Mouse (Mus musculus) intestine, embryonic 14.5 days (tissue): ENCODE results near the gene Slc39a7. TPM values are rescaled to one million over a fixed set of nuclear protein-coding genes. Genes with fewer than 3 reads are reported as not detected.

ENCODE experiments used
- ATAC-seq: fragments of 200-750 bp; cut with Nextera tagmentation; replicated peaks from 2 replicates; pipeline ENCODE4 v1.8.0; 2017; ENCODE audit warnings: low read depth, moderate number of reproducible peaks, moderate TSS enrichment, moderate library complexity; ENCODE audit not compliant: low FRiP score, low TSS enrichment
- DNase-seq: peaks from one replicate; pipeline ENCODE4 v3.0.0-alpha.2; 2018; ENCODE audit warnings: low spot score
- H3K27ac ChIP-seq: fragments of 300-500 bp; sonication (generic); 2 replicates; pipeline ENCODE4 v1.5.1; 2014; ENCODE audit warnings: low read depth, mild to moderate bottlenecking, control low read depth
- H3K27me3 ChIP-seq: fragments of 300-500 bp; sonication (generic); replicated peaks from 2 replicates; pipeline ENCODE4 v1.6.1; 2014; ENCODE audit warnings: low read length, control low read depth; ENCODE audit not compliant: control insufficient read depth, insufficient read depth
- H3K36me3 ChIP-seq: fragments of 300-500 bp; sonication (generic); 2 replicates; pipeline ENCODE4 v1.6.1; 2014; ENCODE audit warnings: low read length, control low read depth; ENCODE audit not compliant: control insufficient read depth, insufficient read depth
- H3K4me1 ChIP-seq: fragments of 300-500 bp; sonication (generic); replicated peaks from 2 replicates; pipeline ENCODE4 v1.6.1; 2014; ENCODE audit warnings: low read length, control low read depth, mixed read lengths; ENCODE audit not compliant: control insufficient read depth, insufficient read depth
- H3K4me2 ChIP-seq: fragments of 300-500 bp; sonication (generic); 2 replicates; pipeline ENCODE4 v1.6.1; 2014; ENCODE audit warnings: low read length
- H3K4me3 ChIP-seq: fragments of 300-500 bp; sonication (generic); 2 replicates; pipeline ENCODE4 v1.5.1; 2014; ENCODE audit warnings: low read depth, low read length, control low read depth, mixed read lengths
- H3K9ac ChIP-seq: fragments of 300-500 bp; sonication (generic); 2 replicates; pipeline ENCODE4 v1.6.1; 2014; ENCODE audit warnings: mild to moderate bottlenecking, low read length
- H3K9me3 ChIP-seq: fragments of 300-500 bp; sonication (generic); 2 replicates; pipeline ENCODE4 v1.6.1; 2016; ENCODE audit warnings: low read length, control low read depth; ENCODE audit not compliant: control insufficient read depth
- WGBS: fragments of 180-500 bp; shearing (Covaris S2); extraction: QIAGEN DNeasy Blood & Tissue Kit; methylation state at CpG from one replicate; pipeline ENCODE4 v1.1.7; 2014; 5-methylcytosine and 5-hydroxymethylcytosine counted together
- microRNA counts: library from miRNA; unstranded; fragments of <30 nt; microRNA quantifications from one replicate; lab custom pipeline; 2016
- microRNA-seq: library from miRNA; unstranded; fragments of <30 nt; microRNA quantifications from one replicate; pipeline ENCODE4, GENCODE M21; 2016
- polyA plus RNA-seq: library from polyadenylated mRNA; unstranded; fragments of >200 nt; fragmentation: Nextera tagmentation; extraction: Ambion mirVana; gene quantifications from 2 replicates; pipeline ENCODE4 v1.2.1, GENCODE M21; 2014

The Slc39a7 gene
- polyA plus RNA-seq, 1 experiment from 2014 or later = 89.5 TPM

DNA sequence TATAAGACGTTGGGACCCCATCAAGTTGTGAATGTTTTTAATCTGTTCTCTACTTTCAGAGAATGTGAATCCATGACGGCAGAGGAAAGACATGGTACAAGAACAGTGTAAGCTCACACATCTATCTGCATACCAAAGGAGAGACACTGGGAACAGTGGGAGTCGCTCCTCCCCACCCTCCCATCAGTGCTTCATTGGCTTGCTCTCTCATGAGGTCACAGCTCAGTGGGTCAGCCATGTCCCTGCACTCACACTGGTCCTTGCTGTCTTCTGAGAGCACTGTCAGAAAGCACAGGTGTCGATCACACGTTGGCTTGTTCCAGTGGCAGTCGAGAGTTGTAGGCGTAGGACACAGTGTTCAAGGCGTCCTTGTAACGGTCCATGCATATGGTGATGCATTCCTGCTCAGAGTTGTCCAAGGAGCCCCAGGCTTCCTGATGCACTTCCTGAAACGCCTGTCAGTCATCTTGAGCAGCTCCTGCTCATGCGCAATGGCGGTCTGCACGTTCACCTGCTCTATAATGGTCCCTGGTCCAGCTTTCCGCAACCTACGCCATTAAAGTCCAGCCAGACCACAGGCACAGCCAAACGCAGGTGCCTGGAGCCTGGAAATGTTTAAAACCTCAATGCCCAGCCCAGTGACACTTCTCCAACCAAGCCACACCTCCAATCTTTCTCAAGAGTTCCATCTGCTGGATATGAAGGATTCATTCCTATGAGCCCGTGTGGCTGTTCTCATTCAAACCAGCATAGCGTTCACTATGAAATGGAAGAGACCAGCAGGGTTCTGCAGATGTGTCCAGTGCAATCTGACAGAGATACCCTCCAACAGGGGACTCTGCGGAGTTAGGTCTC lies 51.1 kb downstream of the Slc39a7 start:
- Histone ChIP-seq H3K4me2 (peak overlapping the region; percentile 44; the same call in 1 of the 2 replicates), H3K27me3 (peaks cover 35% of the 10 kb centered on the region)
- no peak for ATAC-seq

DNA sequence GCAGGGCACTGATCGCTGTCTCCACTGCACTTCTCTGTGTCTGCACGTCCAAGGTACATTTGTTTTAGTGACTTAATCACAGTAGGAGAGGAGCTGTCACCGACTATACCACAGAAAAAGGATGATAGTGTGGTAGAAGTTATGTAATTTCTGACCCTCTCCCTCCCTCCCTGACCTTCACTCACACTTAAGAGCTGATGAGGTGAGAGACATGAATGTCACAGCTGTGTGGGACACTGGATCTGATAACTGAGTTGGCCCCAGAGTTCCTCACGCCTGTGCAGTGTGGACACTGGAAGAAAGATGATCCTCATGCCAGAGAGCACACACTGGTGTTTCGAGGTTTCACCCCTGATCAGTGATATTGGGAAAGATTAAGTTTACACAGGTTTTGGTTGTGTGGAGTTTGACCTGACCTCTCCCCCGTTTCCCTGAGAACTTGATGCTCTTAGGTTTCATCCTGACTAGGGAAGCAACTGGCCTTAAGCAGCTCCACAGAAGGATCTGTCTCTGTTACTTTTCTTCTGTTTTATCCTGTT lies 51.9 kb downstream of the Slc39a7 start:
- H3K4me2 ChIP-seq = no peak overlapping the region
- H3K27ac ChIP-seq = no peak overlapping the region
- 0 out of 2 replicates have a peak, but pooled peaks cover 3% of the 10 kb centered on the region for H3K4me1 ChIP-seq
- no peak overlapping the region for H3K9ac ChIP-seq
- H3K27me3 ChIP-seq = peaks cover 35% of the 10 kb centered on the region
- no peaks in the 10 kb centered on the region for H3K36me3 ChIP-seq
- no peak overlapping the region for H3K4me3 ChIP-seq
- no peak for DNase-seq
- no peak for ATAC-seq
- WGBS = 72% methylated on average over 6 of the region's 6 CpGs
- no peaks in the 10 kb centered on the region for H3K9me3 ChIP-seq

More for the DNA sequence above, 51.1 kb downstream of the Slc39a7 start:
- Histone ChIP-seq H3K4me1 (0 out of 2 replicates have a peak, but pooled peaks cover 3% of the 10 kb centered on the region), H3K9me3 (no peaks in the 10 kb centered on the region), H3K9ac (no peak overlapping the region), H3K27ac (no peak overlapping the region), H3K36me3 (no peaks in the 10 kb centered on the region), H3K4me3 (no peak overlapping the region)
- 75% methylated on average over 19 of the region's 19 CpGs for WGBS
- DNase-seq = no peak

GRCm38 (mm10) chr17:33978631-33979031 lies 52.9 kb downstream of the Slc39a7 start:
- ATAC-seq = peak; percentile 83
- peak overlapping the region; percentile 57 for H3K4me2 ChIP-seq

More at GRCm38 (mm10) chr17:33978631-33979031, 52.9 kb downstream of the Slc39a7 start:
- Histone ChIP-seq H3K27ac (no peak overlapping the region), H3K4me3 (peak overlapping the region; percentile 33), H3K9ac (peak overlapping the region; percentile 10; the same call in 1 of the 2 replicates), H3K9me3 (no peaks in the 10 kb centered on the region), H3K36me3 (no peaks in the 10 kb centered on the region), H3K27me3 (peaks cover 35% of the 10 kb centered on the region), H3K4me1 (0 out of 2 replicates have a peak, but pooled peaks cover 3% of the 10 kb centered on the region)
- peak; percentile 79 for DNase-seq
- WGBS = under 1% methylated on average over 17 of the region's 17 CpGs

MicroRNAs within 50 kb of the gene (microRNA counts, 519-probe panel; counts per million panel counts)
- not detected for microRNA mmu-miR-219 (lab: Ali Mortazavi, UCI)

Small RNA genes within 50 kb of the gene (microRNA-seq; reads per million reads assigned to microRNA genes)
- 0.34 reads per million for gene Mir219a-1
- not detected for gene Mir219c

Other genes with a start within 250 kb of the Slc39a7 start
- 18.0 and 22.0 TPM in 2 replicates for gene Angptl4, start 249.9 kb downstream of the Slc39a7 start, polyA plus RNA-seq
- 28.0 and 28.8 TPM in 2 replicates for gene Kank3, start 221.2 kb downstream of the Slc39a7 start, polyA plus RNA-seq
- gene Rps28, start 207.1 kb downstream of the Slc39a7 start, polyA plus RNA-seq = 1,343 and 1,538 TPM in 2 replicates
- gene Ndufa7, start 207.1 kb downstream of the Slc39a7 start, polyA plus RNA-seq = 589 and 606 TPM in 2 replicates
- gene Cd320, start 188.6 kb downstream of the Slc39a7 start, polyA plus RNA-seq = 77.8 and 86.7 TPM in 2 replicates
- gene Gm7029, start 157.8 kb downstream of the Slc39a7 start, polyA plus RNA-seq = not detected in 2 replicates
- gene Kifc1, start 141.0 kb downstream of the Slc39a7 start, polyA plus RNA-seq = 6.7 and 9.4 TPM in 2 replicates
- gene Platr17, start 126.5 kb downstream of the Slc39a7 start, polyA plus RNA-seq = 0.23 TPM in 2 replicates
- gene Daxx, start 122.3 kb downstream of the Slc39a7 start, polyA plus RNA-seq = 41.8 and 42.7 TPM in 2 replicates
- gene Tapbp, start 115.8 kb downstream of the Slc39a7 start, polyA plus RNA-seq = 32.3 and 32.5 TPM in 2 replicates
- gene Zbtb22, start 115.8 kb downstream of the Slc39a7 start, polyA plus RNA-seq = 9.4 and 9.8 TPM in 2 replicates
- 31.3 and 34.5 TPM in 2 replicates for gene Rgl2, start 102.1 kb downstream of the Slc39a7 start, polyA plus RNA-seq
- gene Pfdn6, start 91.3 kb downstream of the Slc39a7 start, polyA plus RNA-seq = 163 and 175 TPM in 2 replicates
- 28.6 and 31.8 TPM in 2 replicates for gene Wdr46, start 91.0 kb downstream of the Slc39a7 start, polyA plus RNA-seq
- gene B3galt4, start 80.2 kb downstream of the Slc39a7 start, polyA plus RNA-seq = 3.7 and 4.9 TPM in 2 replicates
- gene Vps52, start 75.9 kb downstream of the Slc39a7 start, polyA plus RNA-seq = 32.4 and 35.3 TPM in 2 replicates
- gene Rps18, start 75.7 kb downstream of the Slc39a7 start, polyA plus RNA-seq = 2,375 and 2,437 TPM in 2 replicates
- gene H2-K1, start 31.3 kb downstream of the Slc39a7 start, polyA plus RNA-seq = 105 and 137 TPM in 2 replicates
- 4.4 and 5.9 TPM in 2 replicates for gene Ring1, start 7.0 kb downstream of the Slc39a7 start, polyA plus RNA-seq
- 49.7 and 53.6 TPM in 2 replicates for gene H2-Ke6, start 3.6 kb downstream of the Slc39a7 start, polyA plus RNA-seq
- gene Rxrb, start 130 bp upstream of the Slc39a7 start, polyA plus RNA-seq = 21.5 and 28.5 TPM in 2 replicates
- 0.44 and 0.66 TPM in 2 replicates for gene Col11a2, start 7.8 kb upstream of the Slc39a7 start, polyA plus RNA-seq
- 0.75 and 1.1 TPM in 2 replicates for gene H2-Oa, start 60.7 kb upstream of the Slc39a7 start, polyA plus RNA-seq
- gene H2-DMa, start 87.9 kb upstream of the Slc39a7 start, polyA plus RNA-seq = 11.0 and 13.5 TPM in 2 replicates
- gene Brd2, start 91.0 kb upstream of the Slc39a7 start, polyA plus RNA-seq = 124 and 144 TPM in 2 replicates
- 0.15 and 0.42 TPM in 2 replicates for gene H2-DMb2, start 111.6 kb upstream of the Slc39a7 start, polyA plus RNA-seq
- 1.7 and 1.8 TPM in 2 replicates for gene H2-DMb1, start 121.4 kb upstream of the Slc39a7 start, polyA plus RNA-seq
- 4.2 and 4.9 TPM in 2 replicates for gene Tap1, start 155.9 kb upstream of the Slc39a7 start, polyA plus RNA-seq
- gene Psmb9, start 156.1 kb upstream of the Slc39a7 start, polyA plus RNA-seq = 4.6 and 4.7 TPM in 2 replicates
- 13.7 and 14.0 TPM in 2 replicates for gene Psmb8, start 166.0 kb upstream of the Slc39a7 start, polyA plus RNA-seq
- 2.2 and 2.5 TPM in 2 replicates for gene Tap2, start 171.8 kb upstream of the Slc39a7 start, polyA plus RNA-seq
- gene H2-Ob, start 207.2 kb upstream of the Slc39a7 start, polyA plus RNA-seq = 0.11 TPM in 1 of 2 replicates, not detected in the other
- gene H2-Ab1, start 226.0 kb upstream of the Slc39a7 start, polyA plus RNA-seq = 12.2 and 12.9 TPM in 2 replicates